Mouse (Mus musculus) spleen, postnatal 36 days (tissue): ENCODE data around the gene Hrct1.
A peak's percentile ranks its signal among the peaks of the same experiment; 100 is the strongest.

Experiments used
- DNase-seq, 2 experiments: peaks; one replicate each; pipeline ENCODE4 v3.0.0; 2022; ENCODE audit warnings: low spot score in 2 of 2, mixed read lengths in 1 of 2

The Hrct1 gene

DNA sequence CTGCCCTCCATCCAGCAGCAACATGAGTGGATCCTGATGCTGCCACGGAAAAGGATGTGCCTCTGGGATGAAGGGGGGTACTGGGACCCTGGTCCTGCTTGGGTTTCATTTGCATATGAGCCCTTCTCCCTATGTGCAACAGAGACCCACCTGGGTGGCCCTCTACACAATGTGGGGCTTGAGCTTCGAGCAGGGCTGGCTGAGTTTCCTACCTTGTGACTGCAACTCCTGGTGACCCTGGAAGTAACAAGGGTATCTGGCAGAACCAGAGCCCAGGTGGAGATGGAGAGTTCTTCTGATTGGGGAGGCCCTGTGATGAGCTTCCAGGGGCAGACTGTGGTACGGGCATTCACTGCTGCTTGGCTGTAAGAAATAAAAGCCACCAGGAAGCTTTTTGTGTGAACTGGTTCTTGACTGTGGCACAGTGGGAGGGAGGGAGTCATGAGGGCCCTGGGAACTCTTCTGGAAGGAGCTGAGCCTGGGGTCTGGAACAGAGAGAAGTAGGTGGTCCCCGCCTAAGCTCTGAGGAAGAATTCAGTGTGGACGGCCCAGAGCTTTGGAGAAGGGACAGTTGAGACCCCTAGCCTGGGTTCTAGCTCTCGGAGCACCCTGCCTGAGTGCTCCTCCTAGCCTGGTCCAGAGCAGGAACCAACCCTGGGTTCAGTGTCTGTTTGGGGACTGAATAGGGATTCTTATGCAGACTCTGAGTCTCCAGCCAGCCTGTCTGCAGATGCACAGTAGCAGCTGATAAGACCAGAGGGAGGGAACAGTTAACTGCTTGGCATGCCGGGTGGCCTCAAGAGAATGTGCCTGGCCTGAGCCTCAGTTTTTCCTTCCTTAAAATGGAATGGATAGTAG is 959 bp downstream of the Hrct1 start:
- no peak for DNase-seq

DNA sequence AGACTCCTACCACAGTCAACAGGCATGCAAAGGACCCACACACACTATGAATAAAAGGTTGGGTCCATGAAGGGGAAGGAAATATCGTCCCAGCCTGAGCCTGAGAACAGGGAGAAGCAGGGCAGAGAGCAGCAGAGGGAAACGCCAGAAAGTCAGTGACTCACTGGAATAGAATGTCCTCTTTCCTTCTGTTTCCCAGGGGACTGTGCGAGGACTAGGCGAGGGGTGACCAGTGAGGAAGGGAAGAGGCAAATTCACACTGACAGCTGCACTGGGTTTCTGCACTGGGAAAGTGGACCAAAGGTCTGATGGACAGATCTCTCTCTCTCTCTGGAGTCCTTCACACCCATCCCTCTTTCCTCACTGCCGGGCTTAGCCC is 1.6 kb downstream of the Hrct1 start:
- no peak for DNase-seq

DNA sequence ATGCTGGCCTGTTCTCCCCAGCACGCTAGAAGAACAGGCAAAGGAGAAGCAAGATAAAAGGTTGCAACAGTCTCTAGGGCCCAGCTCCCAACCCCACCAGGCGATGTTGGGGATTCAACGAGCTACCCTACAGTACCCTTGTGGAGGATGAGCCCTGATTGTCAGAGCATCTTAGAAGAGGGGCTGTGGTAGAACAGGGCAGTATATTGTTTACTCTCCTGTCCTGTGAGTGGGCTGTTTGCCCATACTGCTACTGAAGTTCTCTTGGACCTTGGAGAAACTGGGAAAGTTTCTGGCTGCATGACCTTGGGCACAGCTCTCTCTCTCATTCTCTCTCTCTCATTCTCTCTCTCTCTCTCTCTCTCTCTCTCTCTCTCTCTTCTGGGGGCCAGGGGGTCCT is 2.1 kb downstream of the Hrct1 start:
- DNase-seq: no peak

DNA sequence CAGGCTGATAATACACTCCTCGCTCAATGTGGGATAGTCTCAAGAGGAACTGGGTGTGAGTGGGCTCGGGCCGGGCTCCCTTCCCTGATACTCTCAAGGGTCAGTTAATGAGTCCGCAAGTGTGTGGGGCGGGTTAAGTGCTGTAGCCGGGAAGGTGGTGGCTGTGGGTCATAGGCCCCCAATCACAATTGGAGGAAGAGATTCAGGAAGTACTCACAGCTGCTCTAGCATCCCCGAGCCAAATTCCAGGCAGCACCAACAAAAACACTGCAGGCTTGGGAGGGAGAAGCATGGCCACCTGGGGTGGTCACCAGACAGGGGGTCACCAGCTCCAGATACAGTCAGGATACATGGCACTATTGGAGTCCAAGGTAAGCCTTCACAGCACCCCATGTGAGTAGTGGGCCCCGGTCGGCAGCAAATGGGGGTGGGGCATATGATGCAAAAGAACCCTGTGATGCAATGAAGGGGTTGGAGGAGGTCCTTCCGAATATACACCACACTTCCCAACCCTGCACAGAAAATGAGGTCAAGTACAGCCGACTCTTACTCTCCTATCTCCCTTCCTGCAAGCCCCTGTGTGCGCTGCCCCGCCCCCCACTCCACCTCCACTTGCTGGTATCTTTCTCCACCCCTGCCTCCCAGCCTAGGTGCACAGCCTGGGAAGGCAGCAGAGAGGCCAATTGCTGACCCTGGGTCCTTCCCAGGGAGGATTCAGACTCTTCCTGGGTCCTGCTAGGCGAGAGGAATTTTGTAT is 3.0 kb downstream of the Hrct1 start, which contains the start of gene Spaar:
TSS of gene Spaar (plus strand) at position 241 of the 757 bp plus-strand sequence.
- no peak for DNase-seq

DNA sequence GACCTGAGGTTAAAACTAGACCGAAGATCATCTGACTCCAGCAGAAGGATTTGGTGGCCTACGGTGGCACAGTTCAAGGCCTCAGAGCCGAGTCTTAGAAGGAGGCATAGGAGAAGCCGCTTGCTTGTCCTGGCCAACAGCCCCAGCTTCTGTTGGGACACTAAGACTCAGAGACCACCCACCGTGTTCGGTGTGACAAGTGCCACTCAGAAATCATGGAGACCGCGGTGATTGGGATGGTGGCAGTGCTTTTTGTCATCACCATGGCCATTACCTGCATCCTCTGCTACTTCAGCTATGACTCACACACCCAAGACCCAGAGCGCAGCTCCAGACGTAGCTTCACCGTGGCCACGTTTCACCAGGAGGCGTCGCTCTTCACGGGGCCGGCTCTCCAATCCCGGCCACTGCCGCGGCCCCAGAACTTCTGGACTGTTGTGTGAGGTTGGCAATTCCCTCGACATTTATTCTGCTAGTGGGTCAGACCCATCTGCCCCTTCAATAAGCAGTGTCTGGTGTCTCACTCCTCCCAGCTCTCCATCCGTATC is 3.8 kb downstream of the Hrct1 start:
- DNase-seq: no peak

DNA sequence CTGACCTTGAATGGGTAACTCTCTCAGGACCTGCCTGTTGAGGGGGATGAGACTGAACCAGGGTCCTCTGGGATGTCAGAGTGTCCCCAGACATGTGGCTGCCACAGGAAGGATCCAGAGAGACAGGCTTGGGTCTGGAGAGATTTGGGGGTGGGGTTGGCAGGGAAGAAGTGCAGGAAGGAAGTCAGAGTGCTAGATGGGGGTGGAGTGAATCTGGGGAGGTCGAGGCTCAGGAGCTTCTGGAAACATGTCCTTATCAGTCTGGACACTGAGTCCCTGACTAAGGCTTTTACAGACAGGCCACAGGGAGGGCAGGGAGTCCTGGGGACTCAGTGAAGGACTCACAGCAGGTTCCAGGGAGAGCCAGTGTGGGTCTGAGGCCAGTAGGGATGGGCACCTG is 5.2 kb downstream of the Hrct1 start:
- DNase-seq: no peak

DNA sequence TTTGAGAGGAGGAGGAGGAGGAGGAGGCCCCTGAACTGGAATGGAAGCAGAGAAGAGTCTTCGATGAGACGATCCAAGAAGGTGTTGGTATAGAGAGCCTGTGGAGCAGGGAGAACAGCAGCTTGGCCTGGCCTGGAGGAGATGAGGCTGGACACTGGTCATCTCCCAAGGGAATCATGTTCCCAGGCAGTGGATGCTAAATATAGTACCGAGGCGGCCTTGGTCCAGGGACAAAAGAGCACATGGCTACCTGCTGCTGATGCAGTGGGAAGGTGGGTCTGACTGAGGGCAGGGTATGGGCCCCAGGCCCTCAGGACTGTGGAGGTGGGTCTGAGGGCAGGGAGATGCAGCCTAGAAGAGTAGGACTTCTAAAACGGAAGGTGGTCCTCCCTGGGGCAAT is 6.2 kb downstream of the Hrct1 start:
- no peak for DNase-seq

DNA sequence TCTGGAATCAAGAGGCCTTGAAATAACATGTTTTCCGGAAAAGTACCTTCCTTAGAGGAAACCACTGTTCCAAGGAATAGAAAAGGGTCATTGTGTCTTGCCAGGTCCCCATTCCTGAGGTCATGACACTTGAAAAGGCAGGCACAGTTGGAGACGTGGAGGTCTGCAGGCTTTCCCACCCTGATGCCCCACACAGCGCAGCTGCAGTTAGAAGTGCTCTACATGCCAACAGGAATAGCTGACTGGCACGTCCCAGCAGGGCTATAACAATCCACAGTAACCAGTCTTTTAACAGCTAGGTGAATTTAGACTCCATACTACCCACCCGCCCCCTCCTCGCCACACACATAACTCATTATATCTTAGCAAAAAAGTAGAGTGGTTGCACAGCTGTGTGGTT is 10.2 kb downstream of the Hrct1 start:
- no peak for DNase-seq

DNA sequence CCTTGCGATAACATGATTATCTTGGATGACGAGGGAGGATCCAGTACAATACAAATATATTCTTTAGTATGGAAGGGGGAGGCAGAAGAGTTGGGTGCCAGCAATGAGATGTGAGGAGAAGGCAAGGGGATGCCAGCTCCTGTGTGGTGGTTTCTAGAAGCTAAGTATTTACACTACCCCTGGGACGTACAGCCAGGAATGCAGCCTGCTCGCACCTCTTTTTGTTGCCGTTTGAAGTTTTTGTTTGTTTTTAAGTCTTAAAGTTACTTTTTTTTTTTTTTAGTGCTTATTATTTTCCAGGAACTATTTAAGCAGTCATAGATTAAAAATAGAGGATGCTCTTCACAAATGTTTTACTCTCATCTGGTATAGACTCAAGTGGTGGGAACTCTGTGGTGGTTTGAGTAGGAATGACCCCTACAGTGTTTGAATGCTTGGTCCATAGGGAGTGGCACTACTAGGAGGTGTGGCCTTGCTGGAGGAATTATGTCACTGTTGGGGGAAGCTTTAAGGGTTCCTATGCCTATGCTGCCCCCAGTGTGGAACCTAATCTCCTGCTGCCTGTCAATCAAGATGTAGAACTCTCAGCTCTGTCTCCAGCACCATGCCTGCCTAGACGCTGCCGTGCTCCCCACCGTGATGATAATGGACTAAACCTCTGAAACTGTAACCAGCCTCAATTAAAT is 12.1 kb downstream of the Hrct1 start:
- DNase-seq: no peak

DNA sequence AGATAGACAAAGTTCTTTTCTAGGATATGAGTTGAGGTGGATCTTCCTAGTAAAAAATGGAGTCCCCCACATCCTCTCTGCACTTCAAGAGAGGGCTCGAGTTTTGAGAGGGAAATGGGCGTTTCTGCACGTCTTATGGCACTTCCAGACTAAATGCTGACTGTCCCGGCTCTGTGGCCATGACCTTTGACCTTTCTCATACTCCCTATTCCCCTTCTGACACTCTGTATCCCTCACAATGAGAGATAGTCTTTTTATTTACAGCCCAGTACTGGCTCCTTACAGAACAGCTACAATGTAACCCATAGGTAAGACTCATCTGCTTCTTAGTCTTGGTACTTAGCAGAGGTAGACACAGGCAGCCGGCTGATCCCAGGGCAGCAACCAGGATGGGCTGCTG is 14.5 kb downstream of the Hrct1 start:
- DNase-seq: no peak

DNA sequence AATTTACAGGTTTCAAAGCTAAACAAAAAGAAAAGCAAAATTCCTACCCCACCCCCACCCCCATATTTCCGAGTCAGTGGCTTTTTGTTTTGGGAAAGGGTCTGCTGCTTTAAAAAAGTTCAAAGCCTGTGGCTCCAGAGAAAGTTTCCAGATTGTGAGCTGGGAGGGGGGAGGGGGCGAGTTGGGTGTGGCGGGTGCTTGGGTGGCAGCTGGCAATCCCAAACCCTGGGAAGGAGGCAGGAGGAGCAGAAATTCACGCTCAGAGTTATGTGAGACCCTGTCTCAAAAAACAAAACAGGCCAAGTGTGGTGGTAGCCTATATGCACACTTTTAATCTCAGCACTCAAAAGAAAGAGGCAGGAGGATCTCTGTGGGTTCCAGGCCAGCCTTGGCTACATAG is 15.6 kb downstream of the Hrct1 start:
- no peak for DNase-seq

DNA sequence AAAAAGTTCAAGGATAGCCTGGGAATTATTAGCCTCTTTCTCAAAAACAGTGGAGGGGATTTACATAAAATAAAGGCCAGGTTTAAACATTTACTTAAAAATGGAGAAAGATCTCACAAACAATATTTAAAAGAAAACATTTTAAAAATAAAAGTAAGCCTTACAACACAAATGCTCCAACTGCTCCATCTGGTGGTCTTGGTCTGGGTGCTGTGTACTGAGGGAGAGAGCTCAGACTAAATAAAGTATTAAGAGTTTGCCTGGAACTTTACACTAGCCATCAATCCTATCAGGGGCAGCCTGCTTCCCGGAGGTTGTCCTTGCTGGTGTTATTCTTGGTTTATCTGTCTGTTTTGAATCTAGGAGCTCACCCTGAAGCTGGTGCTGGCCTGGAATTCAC is 16.1 kb downstream of the Hrct1 start:
- no peak for DNase-seq

DNA sequence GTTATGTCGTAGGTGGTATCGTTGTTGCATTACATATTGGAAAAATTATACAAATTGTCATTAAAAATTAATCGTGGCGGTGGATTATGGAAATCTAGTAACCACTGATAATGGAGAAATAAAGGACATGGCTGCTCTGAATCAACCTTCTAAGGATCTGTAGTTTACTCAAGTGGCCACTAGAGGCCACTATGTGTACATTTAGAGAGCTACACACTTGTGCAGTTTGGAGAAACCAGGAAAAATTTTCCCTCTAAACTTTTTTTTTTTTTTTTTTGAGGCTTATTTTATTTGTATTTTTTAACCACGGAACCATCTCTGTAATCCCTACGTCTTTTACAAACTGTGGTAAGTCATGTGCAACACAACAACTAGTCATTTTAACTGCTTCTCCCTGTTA is 18.2 kb downstream of the Hrct1 start:
- no peak for DNase-seq

DNA sequence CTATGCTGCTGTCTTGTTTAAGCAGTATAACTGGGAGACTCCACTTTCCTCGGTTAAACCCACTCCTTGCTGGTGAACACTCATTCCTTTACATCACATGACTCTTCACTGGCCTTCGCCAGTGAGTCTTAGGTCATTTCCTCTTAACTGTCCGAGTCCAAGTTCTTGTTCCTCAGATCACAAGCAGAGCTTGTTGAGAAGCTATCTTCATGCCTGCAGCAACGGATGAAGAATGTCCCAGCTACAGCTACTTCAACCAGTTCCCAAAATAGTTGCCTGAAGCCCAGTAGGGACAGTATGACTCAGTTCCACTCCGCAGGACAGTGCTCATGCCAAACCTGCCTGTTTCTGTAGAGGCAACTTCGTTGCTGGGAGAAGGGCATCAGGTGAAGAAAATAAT is 30.2 kb downstream of the Hrct1 start:
- no peak for DNase-seq

DNA sequence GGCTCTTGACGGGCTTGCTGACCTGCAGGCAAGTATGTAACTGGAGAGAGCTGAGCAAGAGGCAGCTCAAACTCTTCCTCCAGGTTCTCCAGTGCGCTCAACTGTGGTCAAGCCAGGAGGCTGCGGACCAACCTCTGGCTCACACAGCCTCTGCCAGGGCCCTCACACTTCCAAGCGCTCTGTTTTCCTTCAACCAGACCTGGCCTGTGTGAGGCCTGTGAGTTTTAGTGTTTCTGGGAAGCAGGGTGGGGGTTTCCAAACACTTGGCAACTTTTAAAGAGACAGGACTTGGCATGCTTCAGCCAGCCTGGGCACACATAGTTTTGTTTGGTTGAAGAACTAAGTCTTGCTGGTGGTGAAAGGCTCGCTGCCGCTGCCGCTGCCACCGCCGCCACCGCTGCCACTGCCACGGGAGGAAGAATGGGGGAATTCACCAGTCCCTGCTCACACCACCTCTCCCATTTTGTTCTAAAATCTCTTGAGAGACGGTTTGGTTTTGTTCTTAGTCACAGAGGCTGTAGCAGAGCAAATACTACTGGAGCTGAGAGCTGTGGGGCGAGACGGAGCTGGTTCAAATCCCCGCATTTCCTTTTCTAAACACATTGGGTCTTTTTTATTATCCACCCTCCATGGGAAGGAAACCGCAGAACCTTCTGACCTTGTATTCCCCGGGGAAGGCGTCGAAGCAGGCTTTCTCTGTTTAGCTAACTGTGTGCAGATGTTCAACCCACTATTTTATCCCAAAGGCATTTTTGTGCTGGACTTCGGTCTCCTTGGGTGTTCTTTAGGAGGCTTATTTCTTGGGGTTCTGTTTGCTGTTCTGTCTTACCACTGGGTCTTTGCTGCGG is 32.8 kb downstream of the Hrct1 start:
- no peak for DNase-seq

DNA sequence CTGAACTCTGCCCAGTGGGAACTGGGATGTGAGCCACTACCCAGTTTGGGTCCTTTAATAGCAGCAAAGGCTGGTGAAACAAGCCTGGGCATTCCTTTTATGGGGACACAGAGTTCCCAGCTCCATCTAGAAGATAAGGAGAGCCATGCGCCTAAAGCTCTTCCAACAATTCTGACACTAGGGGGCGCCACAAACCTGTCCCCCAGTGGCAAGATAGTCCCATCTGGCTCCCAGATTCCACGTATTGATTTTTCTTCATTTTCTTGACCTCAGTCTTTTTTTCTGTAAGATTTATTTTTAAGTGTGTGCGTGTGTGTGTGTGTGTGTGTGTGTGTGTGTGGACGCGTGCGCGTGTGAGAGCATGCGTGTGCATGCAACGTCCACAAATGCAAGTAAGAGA is 33.5 kb downstream of the Hrct1 start:
- DNase-seq: no peak

DNA sequence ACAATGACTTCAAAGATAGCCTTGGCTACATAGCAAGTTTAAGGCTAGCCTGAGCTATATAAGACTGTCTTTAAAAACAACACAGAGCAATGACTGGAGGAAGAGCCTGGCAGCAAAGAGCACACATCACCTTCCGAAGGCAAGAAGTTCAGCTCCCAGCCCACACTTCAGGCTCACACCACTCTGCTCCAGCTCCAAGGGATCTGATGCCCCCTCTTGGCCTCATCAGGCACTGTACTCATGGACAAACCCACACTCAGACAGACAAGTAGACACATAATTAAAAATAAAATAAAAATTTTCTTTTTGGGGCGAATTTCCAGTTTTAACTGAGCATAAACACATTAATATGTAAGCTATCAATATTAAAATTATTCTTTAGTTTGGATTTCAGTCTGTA is 34.3 kb downstream of the Hrct1 start:
- DNase-seq: no peak

DNA sequence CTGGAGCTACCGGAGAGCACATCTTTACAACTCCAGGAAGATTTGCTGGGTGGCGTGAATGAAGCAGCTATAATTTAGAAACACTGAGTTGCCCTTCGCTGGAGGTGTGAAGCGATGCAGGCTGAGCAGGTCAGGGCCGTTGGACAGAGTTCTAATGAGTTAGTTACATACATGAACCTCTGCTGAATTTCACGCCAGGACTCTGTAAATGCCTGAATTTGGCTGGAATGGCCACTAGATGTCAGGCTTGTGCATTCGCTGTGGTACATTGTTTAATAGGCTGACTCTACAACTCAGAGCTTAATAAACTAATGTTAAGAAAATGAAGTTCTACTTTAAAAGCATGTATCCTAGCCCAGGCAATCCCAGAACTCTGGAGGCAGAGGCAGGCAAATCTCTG is 36.4 kb downstream of the Hrct1 start:
- DNase-seq: peak in 1 of 2 experiments; percentile 3

DNA sequence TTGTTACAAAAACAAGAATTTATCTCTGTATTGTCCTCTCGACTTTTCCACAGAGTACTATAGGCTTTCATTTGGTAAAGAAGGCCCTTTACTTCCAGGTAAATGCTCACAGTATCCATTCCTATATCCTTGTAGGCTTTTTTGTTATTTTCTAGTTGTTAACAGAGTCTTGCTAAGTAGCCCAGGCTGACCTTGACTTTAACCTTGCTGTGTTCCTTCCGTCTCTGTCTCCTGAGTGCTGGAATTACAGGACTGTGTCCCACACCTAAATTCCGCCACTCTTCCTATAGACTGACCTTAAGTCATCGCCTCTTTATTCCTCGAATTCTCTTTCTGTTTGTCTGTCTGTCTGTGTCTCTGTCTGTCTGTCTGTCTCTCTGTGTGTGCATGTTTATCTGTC is 41.4 kb downstream of the Hrct1 start:
- no peak for DNase-seq

DNA sequence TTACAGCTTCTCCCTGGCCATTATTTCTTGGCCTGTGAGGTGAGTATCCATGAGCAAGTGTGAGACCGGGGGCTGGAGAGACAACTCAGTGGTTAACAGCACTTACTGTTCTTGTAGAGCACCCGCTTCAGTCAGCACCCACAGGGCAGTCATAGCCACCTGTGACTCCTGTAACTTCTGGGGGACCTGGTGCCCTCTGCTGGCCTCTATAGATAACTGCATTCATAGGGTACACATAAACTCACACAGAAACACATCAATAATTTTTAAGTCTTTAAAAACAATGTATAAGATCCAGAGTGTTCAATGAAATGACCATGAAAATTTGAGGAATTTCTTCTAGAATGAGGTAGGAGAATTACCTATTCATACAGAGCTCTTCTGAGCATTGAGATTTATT is 42.4 kb downstream of the Hrct1 start:
- DNase-seq: no peak

DNA sequence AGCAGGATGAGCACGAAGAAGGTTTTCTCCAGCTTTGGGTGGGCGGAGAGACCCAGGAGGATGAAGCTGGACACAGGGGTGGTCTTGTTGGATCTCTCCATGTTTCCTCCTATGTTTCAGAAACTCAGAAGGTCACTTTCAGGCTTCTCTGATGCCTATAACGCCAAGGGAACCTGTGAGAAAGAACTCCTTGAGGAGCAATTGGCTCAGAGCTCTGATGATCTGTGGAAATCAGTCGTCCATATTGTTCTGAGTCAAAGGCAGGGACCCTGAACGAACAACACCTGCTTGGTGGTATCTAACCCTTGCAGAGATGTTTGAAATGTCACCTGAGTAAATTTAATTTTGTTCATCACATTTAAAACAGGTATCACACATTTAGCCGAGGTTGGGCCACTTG is 43.9 kb downstream of the Hrct1 start, which contains the start of gene Olfr159:
TSS of gene Olfr159 (minus strand) at position 101 of the 400 bp plus-strand sequence.
- DNase-seq: no peak
